Mouse (Mus musculus) hindbrain, embryonic 11.5 days (tissue): ENCODE measurements at regions not wholly inside any gene's neighbourhood (a gene's known extent, or its start where the extent isn't known, plus 50 kb on each side); places are given as distances from the start of the nearest gene placed in this dataset.
A peak's percentile ranks its signal among the peaks of the same experiment; 100 is the strongest.

Experiments used
- ATAC-seq: fragments of 200-750 bp; cut with Nextera tagmentation; 2 replicates; pipeline ENCODE4 v1.8.0; 2017; ENCODE audit warnings: mild to moderate bottlenecking, moderate TSS enrichment, moderate library complexity; ENCODE audit not compliant: low FRiP score
- DNase-seq: peaks from one replicate; pipeline ENCODE4 v3.0.0-alpha.2; 2015; ENCODE audit warnings: low spot score
- H3K27ac ChIP-seq: fragments of 300-500 bp; sonication (generic); 2 replicates; pipeline ENCODE4 v1.5.1; 2014; ENCODE audit warnings: mild to moderate bottlenecking, low read depth, low read length
- H3K27me3 ChIP-seq: fragments of 300-500 bp; sonication (generic); 2 replicates; pipeline ENCODE4 v1.6.1; 2014; ENCODE audit warnings: mild to moderate bottlenecking, low read length, moderate library complexity, mixed read lengths; ENCODE audit not compliant: control insufficient read depth, insufficient read depth
- H3K36me3 ChIP-seq: fragments of 300-500 bp; sonication (generic); 2 replicates; pipeline ENCODE4 v1.6.1; 2014; ENCODE audit warnings: mild to moderate bottlenecking, low read length, moderate library complexity, mixed read lengths; ENCODE audit not compliant: control insufficient read depth, insufficient read depth
- H3K4me1 ChIP-seq: fragments of 300-500 bp; sonication (generic); replicated peaks from 2 replicates; pipeline ENCODE4 v1.6.1; 2014; ENCODE audit warnings: low read length, mixed read lengths; ENCODE audit not compliant: control insufficient read depth, insufficient read depth
- H3K4me2 ChIP-seq: fragments of 300-500 bp; sonication (generic); replicated peaks from 2 replicates; pipeline ENCODE4 v1.6.1; 2014; ENCODE audit warnings: mild to moderate bottlenecking, low read depth, low read length
- H3K4me3 ChIP-seq: fragments of 300-500 bp; sonication (generic); 2 replicates; pipeline ENCODE4 v1.5.1; 2014; ENCODE audit warnings: low read depth, low read length
- H3K9ac ChIP-seq: fragments of 300-500 bp; sonication (generic); 2 replicates; pipeline ENCODE4 v1.6.1; 2014; ENCODE audit warnings: low read depth, low read length
- H3K9me3 ChIP-seq: fragments of 300-500 bp; sonication (generic); 2 replicates; pipeline ENCODE4 v1.6.1; 2016; ENCODE audit warnings: low read length; ENCODE audit not compliant: control insufficient read depth
- WGBS: fragments of 180-500 bp; shearing (Covaris S2); extraction: QIAGEN DNeasy Blood & Tissue Kit; methylation state at CpG from one replicate; pipeline ENCODE4 v1.1.7; 2014; 5-methylcytosine and 5-hydroxymethylcytosine counted together

- Histone ChIP-seq H3K36me3 (no peaks in the 10 kb centered on the region), H3K4me3 (no peak overlapping the region), H3K4me1 (no peaks in the 10 kb centered on the region), H3K9ac (no peak overlapping the region), H3K4me2 (no peak overlapping the region), H3K27me3 (no peaks in the 10 kb centered on the region), H3K27ac (no peak overlapping the region), H3K9me3 (no peaks in the 10 kb centered on the region)
- WGBS: 74% methylated on average over 5 of the region's 5 CpGs
- no peak for DNase-seq
- ATAC-seq: no peak
Observed at GRCm38 (mm10) chr15:59904741-59905140, 111.7 kb downstream of the 4933412E24Rik start.

DNA sequence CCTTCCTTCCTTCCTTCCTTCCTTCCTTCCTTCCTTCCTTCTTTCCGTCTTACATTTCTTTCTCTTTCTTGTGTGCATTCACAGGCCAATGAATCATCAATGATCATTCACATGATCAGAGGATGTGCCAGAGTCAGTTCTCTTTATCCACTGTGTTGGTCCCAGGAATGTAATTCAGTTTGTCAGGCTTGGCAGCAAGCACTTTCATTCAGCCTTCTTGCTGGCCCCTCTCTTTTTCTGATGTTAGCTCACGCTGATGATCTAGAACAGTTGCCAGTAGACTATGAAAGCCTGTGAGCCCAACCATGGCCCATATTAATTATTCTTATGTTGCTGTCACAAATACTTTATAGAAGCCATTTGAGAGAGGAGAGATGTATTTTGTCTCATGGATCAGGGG lies 127.4 kb downstream of the 4933412E24Rik start:
- ATAC-seq: no peak

GRCm38 (mm10) chr15:59888131-59888459 lies 128.3 kb downstream of the 4933412E24Rik start:
- Histone ChIP-seq H3K4me3 (no peak overlapping the region), H3K36me3 (no peaks in the 10 kb centered on the region), H3K4me2 (no peak overlapping the region), H3K9ac (no peak overlapping the region), H3K4me1 (no peaks in the 10 kb centered on the region), H3K27me3 (no peaks in the 10 kb centered on the region), H3K9me3 (no peaks in the 10 kb centered on the region), H3K27ac (no peak overlapping the region)
- DNase-seq (no peak), ATAC-seq (no peak)
- 34% methylated on average over 2 of the region's 2 CpGs for WGBS

More for the DNA sequence above, 127.4 kb downstream of the 4933412E24Rik start:
- no peaks in the 10 kb centered on the region for H3K9me3 ChIP-seq
- no peaks in the 10 kb centered on the region for H3K36me3 ChIP-seq
- H3K4me1 ChIP-seq: no peaks in the 10 kb centered on the region
- H3K4me3 ChIP-seq: no peak overlapping the region
- 88% methylated on average over 2 of the region's 2 CpGs for WGBS
- no peak overlapping the region for H3K9ac ChIP-seq
- DNase-seq: no peak
- H3K4me2 ChIP-seq: no peak overlapping the region
- no peaks in the 10 kb centered on the region for H3K27me3 ChIP-seq
- no peak overlapping the region for H3K27ac ChIP-seq

GRCm38 (mm10) chr15:59887381-59888130 lies 128.9 kb downstream of the 4933412E24Rik start:
- H3K27ac ChIP-seq: no peak overlapping the region
- no peaks in the 10 kb centered on the region for H3K4me1 ChIP-seq
- no peak for ATAC-seq
- no peaks in the 10 kb centered on the region for H3K27me3 ChIP-seq
- H3K4me3 ChIP-seq: no peak overlapping the region
- H3K4me2 ChIP-seq: no peak overlapping the region
- DNase-seq: no peak
- H3K9ac ChIP-seq: no peak overlapping the region
- no peaks in the 10 kb centered on the region for H3K36me3 ChIP-seq
- WGBS: 35% methylated on average over 5 of the region's 5 CpGs
- H3K9me3 ChIP-seq: no peaks in the 10 kb centered on the region

GRCm38 (mm10) chr15:59886036-59886435 lies 130.4 kb downstream of the 4933412E24Rik start:
- no peak overlapping the region for H3K4me3 ChIP-seq
- DNase-seq: no peak
- no peak overlapping the region for H3K9ac ChIP-seq
- no peak overlapping the region for H3K4me2 ChIP-seq
- ATAC-seq: no peak
- H3K27me3 ChIP-seq: no peaks in the 10 kb centered on the region
- 79% methylated on average over 2 of the region's 2 CpGs for WGBS
- no peaks in the 10 kb centered on the region for H3K9me3 ChIP-seq
- H3K36me3 ChIP-seq: no peaks in the 10 kb centered on the region
- no peak overlapping the region for H3K27ac ChIP-seq
- no peaks in the 10 kb centered on the region for H3K4me1 ChIP-seq

- DNase-seq (no peak), ATAC-seq (no peak)
- H3K27ac ChIP-seq: no peak overlapping the region
- no peaks in the 10 kb centered on the region for H3K4me1 ChIP-seq
- H3K9ac ChIP-seq: no peak overlapping the region
- H3K36me3 ChIP-seq: no peaks in the 10 kb centered on the region
- WGBS: 76% methylated on average over 5 of the region's 5 CpGs
- H3K4me2 ChIP-seq: no peak overlapping the region
- H3K9me3 ChIP-seq: no peaks in the 10 kb centered on the region
- no peaks in the 10 kb centered on the region for H3K27me3 ChIP-seq
- H3K4me3 ChIP-seq: no peak overlapping the region
Observed at GRCm38 (mm10) chr15:59882444-59882843, 134.0 kb downstream of the 4933412E24Rik start.

GRCm38 (mm10) chr15:59880426-59880825 lies 136.0 kb downstream of the 4933412E24Rik start:
- Histone ChIP-seq H3K9me3 (no peaks in the 10 kb centered on the region), H3K4me2 (no peak overlapping the region), H3K36me3 (no peaks in the 10 kb centered on the region), H3K4me1 (no peaks in the 10 kb centered on the region), H3K9ac (no peak overlapping the region), H3K27me3 (no peaks in the 10 kb centered on the region), H3K27ac (no peak overlapping the region), H3K4me3 (no peak overlapping the region)
- ATAC-seq (no peak), DNase-seq (no peak)
- 95% methylated on average over 5 of the region's 5 CpGs for WGBS

- 84% methylated on average over 4 of the region's 4 CpGs for WGBS
- H3K4me2 ChIP-seq: no peak overlapping the region
- no peak overlapping the region for H3K9ac ChIP-seq
- H3K27me3 ChIP-seq: no peaks in the 10 kb centered on the region
- DNase-seq (no peak), ATAC-seq (no peak)
- H3K4me3 ChIP-seq: no peak overlapping the region
- no peaks in the 10 kb centered on the region for H3K36me3 ChIP-seq
- H3K27ac ChIP-seq: no peak overlapping the region
- no peaks in the 10 kb centered on the region for H3K4me1 ChIP-seq
- H3K9me3 ChIP-seq: no peaks in the 10 kb centered on the region
Observed at GRCm38 (mm10) chr15:59879311-59879710, 137.1 kb downstream of the 4933412E24Rik start.

DNA sequence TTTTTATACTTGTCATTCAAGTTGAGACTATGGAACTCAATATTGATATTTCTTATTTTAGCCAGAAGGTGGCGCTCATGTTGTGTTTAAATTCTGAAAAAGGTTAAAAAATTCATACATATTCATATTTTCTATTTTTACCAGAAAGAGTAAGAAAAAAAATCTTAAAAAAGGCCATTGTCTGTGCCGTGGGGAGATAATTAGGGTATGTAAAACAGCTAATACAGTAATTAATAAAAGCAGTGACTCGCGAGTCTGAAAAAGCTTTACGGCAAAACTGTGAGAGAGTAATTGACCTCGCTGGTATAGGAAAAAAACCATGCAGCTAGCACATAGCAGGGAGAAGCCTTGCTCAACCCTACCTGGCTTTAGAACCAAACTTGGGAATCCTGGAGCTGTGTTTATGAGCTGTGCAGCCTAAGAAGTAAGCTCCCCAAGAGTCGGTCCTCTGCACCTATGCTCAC lies 140.1 kb downstream of the 4933412E24Rik start:
- ATAC-seq (no peak), DNase-seq (peak; percentile 35)
- Histone ChIP-seq H3K27me3 (no peaks in the 10 kb centered on the region), H3K9ac (no peak overlapping the region), H3K4me3 (no peak overlapping the region), H3K4me2 (no peak overlapping the region), H3K36me3 (no peaks in the 10 kb centered on the region), H3K27ac (no peak overlapping the region), H3K9me3 (no peaks in the 10 kb centered on the region), H3K4me1 (no peaks in the 10 kb centered on the region)
- 80% methylated on average over 7 of the region's 7 CpGs for WGBS
